Mouse (Mus musculus) small intestine, adult 2 months (tissue): ENCODE measurements around the gene Wdtc1.

Experiments used
- CTCF ChIP-seq: fragments of 200-500 bp; IDR thresholded peaks from 2 replicates; pipeline ENCODE4 v1.5.1; 2012; ENCODE audit warnings: low read depth, mild to moderate bottlenecking, control low read depth, inconsistent platforms, low read length, moderate library complexity, mixed read lengths; ENCODE audit not compliant: insufficient replicate concordance, insufficient read length; ENCODE audit errors: extremely low read depth
- POLR2A ChIP-seq: fragments of 200-500 bp; IDR thresholded peaks from 2 replicates; pipeline ENCODE4 v1.6.1; 2012; ENCODE audit warnings: low read depth, mild to moderate bottlenecking, control low read depth, inconsistent platforms, low read length, moderate library complexity

DNA sequence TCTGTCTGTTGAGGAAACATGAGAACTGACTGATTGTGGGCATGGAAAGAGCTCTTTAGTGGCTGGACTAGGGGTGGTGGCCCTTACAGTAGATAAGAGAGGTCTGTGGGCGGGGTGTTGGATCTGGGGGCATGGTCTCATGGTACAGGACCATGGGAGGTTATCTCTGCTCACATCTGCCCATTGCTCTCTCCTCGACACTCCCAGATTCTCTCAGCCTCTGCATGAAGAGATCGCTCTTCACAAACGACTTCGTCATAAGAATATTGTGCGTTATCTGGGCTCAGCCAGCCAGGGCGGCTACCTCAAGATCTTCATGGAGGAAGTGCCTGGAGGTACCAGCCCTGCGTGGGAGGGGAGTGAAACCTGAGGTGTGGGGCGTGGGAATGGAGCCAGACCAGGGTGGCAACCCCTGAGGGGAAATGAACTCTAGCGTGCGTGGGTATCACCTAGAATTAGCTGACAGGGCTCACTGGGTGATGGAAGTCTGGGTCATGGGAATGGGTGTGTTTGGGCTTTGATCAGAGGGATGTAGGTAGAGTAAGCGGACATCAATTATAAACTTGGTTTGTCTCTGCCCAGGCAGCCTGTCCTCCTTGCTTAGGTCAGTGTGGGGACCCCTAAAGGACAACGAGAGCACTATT is 105.4 kb downstream of the Wdtc1 start:
- no peak for TF ChIP-seq POLR2A
- no peak for TF ChIP-seq CTCF
